Mouse (Mus musculus) frontal cortex, postnatal 14 days (tissue): ENCODE data around the gene Muc1.

Experiments
- DNase-seq, 2 experiments: peaks; one replicate each; pipeline ENCODE4 v3.0.0; 2022; ENCODE audit warnings: low spot score in 2 of 2

The Muc1 gene

DNA sequence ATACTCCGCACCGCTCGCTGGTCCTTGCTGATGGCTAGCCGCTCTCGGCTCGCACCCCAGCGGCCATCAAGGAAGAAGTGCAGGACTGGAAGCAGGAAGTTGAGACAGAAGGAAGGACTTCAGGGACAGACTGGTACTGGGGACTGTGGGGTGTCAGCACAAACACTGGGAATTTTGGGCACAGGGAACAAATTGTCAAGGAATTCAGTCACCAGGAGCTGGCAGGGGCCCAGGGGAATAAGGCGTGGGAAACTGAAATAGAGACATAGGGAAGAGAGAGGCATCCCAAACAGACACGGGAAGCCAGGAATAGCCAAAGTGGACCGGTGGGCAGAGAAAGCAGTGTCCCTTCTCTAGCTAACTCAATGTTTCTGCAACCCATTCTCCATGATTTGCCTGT is 7.7 kb downstream of the Muc1 start:
- no peak for DNase-seq

DNA sequence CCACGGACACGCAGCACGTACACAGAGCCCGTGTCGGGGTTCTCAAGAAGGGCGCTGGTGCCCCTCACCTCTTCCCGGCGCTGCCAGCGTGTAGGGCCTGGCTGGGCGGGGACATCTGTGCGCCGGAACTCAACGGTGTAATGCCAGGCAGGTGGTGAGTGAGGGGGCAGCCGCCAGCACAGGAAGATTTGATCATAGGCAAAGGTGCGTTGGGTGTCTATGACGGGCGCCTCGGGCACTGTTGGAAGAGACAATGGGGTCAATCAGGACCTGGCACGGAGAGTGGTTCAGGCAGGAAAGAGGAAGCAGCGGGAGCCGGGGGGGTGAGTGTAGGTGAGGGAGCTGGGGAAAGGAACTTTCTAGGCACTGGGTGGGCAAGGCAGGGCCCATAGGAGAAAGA is 8.8 kb downstream of the Muc1 start:
- DNase-seq, result no peak

DNA sequence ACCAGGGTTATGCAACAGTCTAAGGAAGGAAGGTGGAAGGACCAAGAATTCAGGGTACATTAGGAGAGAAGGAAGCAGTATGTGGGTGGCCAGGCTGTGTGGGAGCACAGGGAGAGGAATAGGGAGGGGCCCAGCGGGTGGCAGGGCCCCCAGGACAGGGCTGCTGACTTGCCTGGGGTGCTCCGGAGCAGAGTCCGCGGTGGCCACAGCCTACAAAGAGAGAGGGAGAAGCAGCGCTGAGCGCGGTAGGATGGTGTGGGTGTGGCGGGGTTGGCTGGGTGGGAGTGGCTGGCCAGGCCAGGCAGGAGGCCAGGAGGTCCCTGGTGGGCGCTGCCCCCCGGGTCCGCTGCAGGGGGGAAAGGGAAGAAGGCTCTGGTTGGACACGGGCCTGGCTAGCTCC is 9.6 kb downstream of the Muc1 start:
- no peak for DNase-seq

DNA sequence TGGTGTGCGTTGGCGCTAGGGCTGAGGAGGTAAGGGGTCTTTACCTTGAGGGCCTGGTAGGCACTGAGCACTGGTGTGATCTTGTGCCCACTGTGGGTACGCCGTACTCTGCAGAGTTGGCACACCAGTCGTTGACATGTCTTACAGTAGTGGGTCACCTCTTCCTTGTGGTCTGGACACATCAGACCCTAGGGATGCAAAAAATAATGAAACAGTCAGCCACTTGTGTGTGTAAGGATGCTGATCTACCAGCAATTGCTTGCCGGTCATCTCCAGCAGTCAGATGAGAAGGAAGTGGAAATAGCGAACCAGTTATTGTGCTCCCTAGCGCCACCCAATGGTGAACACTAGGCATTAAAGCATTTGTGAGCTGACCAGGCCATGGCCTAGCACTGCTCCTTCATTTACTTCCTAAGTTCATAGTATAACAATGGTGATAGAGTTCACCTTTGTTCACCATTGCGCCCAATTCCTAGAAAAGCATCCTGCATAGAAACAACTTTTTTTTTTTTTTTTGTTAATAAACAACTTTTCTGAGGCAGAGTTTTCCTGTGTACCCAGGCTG is 13.6 kb downstream of the Muc1 start:
- DNase-seq, result no peak

DNA sequence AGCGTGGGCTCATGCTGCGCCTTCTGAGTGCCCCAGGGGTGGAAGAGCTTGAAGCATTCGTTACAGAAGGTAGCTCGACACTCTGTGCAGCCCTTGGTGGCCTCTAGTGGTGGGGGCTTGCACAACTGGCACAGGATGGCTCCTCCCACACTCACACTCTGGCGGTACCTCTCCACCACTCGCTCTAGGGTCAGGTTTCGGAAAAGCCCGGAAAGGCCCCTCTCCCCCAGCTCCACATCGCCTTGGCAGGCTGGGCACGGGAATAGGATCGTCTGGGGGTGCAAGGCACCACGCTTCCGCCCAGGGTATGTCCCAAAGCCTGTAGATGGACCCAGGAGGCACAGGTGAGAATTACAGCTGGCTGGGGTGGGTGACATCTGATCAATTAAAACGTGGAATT is 14.8 kb downstream of the Muc1 start:
- no peak for DNase-seq

DNA sequence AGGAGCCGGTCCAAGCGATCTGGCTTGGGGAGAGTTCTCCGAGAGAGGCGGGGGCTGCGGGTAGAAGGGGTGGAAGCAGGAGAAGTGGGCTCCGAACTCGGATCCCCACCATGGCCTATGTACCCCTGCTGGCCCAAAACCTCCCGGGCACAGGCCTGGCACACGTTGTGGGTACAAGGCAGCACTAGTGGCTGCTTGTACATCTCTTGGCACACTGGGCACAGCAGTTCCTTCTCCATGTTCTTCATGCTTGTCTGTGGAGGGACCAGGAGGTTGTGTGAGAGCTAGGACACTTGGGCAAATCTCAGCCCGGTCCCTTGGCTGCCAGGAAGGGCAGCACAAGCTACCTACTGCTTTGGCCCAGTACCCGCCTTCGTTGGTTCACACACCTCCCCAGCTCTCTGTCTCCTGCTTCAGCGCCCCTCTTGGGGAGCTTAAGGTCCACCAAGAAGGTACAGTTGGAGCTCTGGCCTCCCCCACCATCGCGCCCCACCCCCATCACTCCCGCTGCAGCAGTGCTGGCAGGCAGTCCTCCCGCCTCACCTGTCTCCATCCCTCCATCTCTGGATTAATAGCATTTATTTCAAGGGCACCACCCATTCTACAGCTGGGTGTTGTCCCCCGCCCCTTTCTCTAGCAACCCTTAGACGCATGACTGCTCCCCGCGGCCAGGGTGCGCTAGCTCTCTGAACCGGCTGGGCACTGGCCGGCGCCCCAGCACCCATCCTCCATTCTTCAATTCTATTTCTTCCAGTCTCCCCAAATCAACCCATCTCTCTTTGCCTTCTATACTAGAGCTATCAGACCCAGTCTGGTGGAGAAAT is 15.5 kb downstream of the Muc1 start:
- DNase-seq, result peak in 1 of 2 experiments; percentile 33

DNA sequence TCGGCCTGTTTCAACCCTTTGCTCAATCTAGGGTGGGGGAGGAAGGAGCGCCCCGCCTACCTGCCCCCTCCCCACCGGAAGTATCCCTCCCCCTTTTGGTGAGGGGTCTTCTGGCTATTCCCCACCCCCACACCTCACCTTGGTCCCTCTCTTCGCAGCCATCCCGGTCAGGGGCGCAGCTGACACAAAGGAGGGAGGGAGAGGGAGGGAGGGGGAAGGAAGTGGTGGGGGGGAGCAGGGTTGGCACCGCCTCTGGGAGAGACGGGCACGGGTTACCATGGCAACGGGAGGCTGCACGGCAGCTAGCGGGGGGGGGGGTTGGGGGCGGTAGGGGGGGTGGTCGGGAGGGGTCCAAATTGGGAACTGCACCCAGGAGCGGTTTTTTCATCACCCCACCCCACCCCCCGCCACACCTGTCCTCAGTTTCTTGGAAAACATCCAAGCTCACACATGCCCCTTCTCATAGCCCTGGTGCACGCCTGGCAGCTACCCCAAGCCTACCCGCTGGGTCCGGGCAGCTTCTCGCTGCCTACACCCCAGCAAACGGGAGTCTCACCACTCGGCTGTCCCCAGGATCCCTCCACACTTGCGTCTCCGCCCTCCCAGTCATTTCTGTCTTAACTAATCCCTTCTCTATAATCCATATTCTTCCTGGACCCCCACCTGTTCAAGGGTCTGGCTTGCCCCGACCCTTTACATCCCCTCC is 16.3 kb downstream of the Muc1 start:
- DNase-seq, result peak in 1 of 2 experiments; percentile 55

DNA sequence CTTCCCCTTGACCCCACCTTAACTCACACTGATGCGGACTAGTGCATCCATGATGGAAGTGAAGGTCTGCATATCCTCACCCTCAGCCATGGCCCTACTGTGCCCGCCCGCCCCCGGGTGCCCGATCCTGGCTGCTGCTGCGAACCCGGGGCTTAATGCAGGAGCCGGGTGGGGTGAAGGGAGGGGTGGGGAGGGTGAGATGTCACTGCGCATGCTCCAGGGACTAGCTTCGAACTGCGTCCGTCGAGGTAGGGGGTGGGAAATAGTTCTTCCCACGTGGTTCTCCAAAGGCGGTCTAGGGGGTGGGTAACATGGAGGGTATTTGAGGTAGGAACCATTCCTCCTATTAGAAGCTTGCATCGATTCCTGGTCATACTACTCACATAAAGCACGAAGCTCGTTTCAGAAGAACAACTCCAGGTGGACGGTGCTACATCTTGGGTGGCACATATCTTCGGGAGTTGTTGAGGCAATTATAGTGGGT is 16.9 kb downstream of the Muc1 start, which contains the start of gene Krtcap2:
Gene Krtcap2, plus strand, starts transcription at position 279 of the 484 bp plus-strand sequence.
- peak in 1 of 2 experiments; percentile 71 for DNase-seq

DNA sequence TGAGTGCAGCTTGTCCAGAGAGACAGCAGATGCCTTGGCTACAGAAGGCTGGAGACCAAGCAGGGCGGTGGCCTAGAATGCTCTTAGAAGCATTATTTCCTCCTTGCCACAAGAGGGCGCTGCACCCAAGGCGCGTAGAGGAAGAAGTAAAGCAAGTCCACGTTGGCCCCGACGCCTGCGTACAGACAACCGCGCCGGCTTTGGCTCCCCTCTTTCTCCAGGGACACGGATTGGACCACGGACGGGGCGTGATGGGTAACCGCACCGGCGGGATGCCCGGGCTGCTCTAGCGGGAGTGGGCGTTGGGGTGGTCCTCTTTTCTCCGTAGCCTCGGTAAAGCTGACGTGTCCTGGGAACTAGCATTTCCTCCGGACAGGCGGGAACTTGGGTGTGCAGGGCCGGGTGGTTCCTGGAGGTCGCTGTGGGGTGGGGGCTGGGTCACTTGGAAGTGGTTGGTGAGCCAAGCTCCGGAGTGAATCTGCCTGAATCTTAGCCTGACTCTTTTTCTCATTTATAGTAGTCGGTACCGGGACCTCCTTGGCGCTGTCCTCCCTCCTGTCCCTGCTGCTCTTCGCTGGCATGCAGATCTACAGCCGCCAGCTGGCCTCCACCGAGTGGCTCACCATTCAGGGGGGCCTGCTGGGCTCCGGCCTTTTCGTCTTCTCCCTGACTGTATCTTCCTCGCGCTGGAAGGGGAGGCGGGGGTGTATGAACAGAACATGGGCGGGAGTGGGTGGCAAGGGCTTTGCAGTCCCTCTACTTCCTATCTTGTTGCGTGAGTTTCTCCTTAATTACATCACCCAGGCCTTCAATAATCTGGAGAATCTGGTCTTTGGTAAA is 17.6 kb downstream of the Muc1 start, which contains the start of gene Trim46:
Gene Trim46, minus strand, starts transcription at position 49 of the 840 bp plus-strand sequence.
- DNase-seq, result peak; percentile 86 to 87

DNA sequence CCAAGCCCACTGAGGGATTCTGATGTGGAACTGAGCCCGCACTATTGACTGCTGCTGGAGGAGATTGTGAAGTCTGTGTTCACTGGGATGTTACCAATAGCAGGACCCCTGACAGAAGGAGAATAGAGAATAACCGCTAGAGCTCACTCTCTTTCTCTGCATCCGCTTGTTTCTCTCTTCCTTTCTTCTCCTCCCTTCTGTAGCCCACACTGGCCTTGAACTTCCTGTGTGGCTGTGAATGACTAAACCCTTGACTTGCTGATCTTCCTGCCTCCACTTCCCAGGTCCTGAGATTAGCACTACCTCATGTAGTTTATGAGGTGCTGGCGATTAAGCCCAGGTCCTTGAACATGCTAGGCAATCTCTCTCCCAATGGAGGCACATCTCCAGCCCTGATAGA is 18.6 kb downstream of the Muc1 start:
- DNase-seq, result no peak

DNA sequence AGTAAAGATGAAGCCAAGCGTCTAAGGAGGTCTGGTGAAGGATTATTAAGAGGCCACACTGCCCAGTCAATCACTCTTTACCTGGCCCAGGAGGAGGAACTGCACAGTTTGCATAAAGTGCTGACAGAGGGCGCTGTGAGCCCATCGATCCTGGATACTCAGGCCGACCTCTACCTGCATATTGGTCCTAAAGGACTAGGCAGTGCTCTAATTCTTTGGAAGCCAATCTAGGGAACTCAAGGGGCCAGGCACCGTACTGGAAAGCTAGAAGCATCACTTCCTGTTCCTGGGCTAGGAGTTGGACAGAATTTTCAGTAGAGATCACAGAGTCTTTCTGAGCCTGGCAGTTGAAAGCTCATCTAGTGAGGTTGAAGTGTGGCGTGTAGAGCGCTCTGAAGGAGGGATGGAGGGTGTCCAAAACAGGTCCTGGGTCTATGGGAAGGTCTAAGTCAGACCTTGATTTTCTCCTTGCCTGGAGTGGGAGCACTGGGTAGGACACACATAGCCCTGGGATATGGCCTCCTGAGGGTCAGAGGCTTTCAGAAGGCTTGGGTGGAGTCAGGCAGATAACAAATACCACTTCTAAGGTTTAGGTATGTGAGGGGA is 21.7 kb downstream of the Muc1 start:
- no peak for DNase-seq

DNA sequence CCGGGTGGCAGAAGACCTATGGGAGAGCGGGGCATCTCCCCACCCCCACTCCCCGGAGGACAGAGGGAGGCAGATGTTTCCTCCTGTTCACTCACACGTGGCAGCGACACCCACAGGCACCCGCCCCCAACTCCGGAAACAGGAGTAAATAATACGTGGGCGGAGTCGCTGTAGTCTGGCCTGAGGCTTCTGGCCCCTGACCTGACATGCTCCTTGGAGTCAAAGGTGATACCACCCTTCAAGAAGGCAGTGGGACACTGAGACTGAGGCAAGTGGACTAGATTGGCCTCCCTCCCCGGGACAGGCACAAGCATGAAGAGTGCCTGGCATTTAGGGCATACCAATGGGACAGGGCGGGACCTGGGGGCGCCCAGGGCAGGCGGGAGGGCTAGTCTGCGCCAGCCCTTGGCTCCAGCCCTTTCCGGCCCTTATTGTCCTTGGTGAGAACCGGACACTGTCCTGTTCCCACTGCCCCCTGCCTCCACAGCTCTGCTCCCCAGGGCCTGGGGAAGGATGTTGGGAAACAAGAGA is 22.6 kb downstream of the Muc1 start:
- DNase-seq, result no peak

DNA sequence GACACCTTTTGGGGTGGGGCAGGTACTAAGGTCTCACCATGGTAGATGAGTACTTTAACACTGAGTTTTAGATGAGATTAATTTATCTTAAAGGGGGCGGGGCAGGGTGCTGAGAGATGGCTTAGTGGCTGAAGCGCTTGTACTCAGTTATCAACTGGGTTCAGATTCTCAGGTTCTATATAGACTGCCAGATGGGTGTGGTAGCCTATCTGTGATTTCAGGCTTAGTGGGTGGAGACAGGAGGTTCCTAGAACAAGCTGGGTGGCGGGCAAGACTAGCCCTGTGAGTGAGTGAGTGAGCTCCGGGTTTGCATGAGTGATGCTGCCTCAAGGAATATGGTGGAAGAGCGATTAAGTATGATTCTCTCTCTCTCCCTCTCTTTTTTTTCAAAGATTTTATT is 26.1 kb downstream of the Muc1 start:
- DNase-seq, result no peak

DNA sequence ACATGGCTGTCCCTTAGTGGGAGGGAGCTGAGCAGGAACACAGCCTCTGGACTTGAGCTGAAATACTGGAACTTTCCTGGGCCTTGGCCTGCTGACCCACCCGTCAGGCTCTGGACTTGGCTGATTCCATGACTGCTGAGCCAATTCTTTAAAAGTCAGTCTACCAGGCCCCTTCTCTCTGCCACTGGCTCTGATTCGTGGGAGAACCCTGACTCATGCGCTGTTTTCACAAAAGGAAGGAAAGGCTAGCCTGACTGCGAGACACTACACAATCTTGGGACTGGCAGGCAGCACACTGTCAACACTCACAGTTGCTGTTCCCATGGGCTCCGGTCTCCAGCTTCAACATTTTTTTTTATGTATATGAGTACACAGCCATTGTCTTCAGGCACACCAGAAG is 27.3 kb downstream of the Muc1 start:
- no peak for DNase-seq

DNA sequence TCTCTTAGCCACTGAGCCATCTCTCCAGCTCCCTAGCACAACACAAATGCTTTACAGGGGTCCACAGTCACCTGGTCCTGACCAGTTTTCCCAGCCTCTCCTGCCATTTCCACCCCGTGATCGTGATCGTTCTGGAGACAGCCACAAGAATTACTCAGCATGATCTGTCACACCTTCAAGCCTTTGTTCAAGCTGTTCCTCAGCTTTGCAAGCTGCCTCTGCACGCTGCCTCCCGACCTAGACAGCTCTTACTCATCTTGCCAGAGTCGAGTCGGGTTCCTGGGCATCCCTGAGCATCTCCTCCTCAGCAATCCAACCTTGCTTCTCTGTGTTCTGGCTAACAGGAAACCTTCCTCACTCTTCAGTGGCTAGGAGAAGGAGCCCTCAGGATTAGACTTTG is 30.2 kb downstream of the Muc1 start, which contains the start of gene Dpm3:
Gene Dpm3, plus strand, starts transcription at position 283 of the 400 bp plus-strand sequence.
- no peak for DNase-seq

DNA sequence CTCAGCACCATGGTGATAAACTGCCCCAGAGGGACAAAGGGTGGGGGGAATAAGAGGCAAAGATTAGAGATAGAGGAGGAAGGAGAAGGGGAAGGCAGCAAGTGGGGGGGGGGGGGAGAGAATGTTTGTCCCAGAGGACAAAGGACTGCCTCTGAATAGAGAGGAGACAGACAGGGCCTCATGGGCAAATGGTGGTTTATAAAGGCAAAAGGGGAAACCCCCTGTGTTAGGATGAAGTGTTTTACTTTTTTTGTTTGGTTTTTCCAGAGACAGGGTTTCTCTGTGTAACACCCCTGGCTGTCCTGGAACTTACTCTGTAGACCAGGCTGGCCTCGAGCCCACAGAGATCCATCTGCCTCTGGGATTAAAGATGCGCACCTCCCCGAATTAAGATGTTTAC is 31.4 kb downstream of the Muc1 start:
- DNase-seq, result no peak

DNA sequence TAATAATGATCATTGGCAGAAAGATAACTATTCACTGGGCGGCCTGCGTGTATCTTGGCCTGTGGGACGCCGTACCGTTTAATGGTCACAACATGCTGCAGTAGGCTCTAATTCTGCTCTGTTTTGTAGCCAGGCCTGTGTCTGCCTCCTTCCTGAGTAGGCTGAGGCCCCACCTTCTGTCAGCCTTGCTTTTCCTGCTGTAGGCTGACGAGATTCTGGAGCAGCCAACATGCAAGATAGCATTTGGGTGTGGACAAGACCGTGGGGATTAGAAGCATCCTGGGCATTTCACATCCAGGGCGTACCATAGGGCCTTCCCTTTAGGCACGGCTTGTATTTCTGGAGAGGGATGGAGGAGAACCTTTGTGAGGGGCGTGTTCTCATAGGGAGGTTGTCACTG is 33.6 kb downstream of the Muc1 start:
- DNase-seq, result no peak

DNA sequence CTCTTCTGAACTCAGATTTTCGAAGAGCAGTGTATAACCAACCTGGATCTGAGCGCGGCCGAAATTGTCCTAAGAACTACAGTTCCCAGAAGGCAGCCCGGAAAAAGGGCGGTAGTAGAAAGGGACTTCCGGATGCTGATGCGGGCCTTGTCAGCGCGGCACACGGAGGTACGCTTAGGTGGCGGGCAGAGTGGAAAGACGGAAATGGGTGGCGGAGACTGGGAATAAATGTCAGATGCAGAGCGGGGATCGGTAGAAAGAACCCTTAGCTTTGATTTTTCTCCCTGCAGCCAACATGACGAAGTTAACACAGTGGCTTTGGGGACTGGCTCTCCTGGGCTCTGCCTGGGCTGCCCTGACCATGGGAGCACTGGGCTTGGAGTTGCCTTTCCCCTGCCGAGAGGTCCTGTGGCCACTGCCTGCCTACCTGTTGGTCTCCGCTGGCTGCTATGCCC is 37.6 kb downstream of the Muc1 start:
- peak in 1 of 2 experiments; percentile 72 for DNase-seq

DNA sequence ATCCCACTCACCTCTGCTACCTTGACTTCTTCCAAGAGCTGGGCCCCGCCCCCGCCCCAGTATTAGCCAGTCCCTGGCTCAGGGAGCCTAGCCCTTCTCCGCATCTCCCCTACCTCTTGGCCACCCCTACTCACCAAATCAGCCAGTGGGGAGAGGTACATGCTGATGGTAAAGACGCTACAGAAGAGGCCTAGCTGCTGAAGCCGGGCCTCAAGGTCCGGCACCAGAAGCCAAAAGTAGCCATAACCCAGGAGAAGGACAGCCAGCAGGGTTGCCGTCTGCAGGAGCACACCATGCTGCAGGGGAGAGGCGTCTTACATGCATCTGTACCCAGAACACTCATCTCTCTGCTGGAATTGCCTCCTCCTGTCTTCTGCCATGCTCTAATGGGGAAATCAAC is 40.1 kb downstream of the Muc1 start:
- no peak for DNase-seq

DNA sequence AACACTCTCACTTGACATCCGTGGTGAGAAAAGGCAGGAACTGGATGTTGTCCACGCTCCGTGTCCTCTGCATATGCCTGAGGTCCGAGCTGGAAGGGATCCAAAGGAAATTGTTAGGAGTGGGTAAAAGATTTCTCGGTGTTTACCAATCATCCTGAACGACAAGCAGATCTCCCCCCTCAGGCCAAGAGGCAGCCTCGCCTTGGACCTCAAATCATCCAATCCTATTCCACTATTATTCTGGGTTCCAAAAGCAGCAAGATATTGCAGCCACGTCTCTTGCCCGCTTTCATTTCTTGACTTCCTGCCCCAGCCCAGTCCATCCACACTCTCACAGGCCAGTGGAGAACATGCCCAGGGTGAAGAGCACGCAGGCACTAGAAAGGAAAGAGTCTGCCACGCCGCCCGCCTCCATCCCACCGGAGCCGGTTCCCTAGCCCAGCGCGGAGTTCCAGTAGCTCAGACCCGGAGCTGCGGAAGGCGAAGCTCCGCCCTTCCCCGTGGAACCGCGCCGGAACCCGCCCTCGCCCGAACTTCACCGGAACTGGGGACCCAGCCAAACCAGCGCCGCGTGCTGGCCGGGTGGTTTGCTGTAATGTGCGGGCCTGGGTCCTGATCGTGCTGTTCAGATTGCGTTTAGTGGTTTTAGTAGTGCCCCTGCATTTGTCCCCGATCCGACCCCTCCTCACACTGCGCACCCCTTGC is 41.3 kb downstream of the Muc1 start, which contains the start of gene Slc50a1:
Gene Slc50a1, minus strand, starts transcription at position 520 of the 705 bp plus-strand sequence.
- peak; percentile 45 to 76 for DNase-seq
